Mouse (Mus musculus): ENCODE measurements around the gene Stoml2. TPM values are rescaled to one million over a fixed set of nuclear protein-coding genes. Genes with fewer than 3 reads are reported as not detected.
"Not testable (repeated sequence)": the region's sequence is repeated elsewhere in the genome, so short reads cannot be mapped to it uniquely, and the experiment has no call there.

Stoml2 gene
- polyA plus RNA-seq, 1 experiment from 2014 or later: 321 TPM

DNA sequence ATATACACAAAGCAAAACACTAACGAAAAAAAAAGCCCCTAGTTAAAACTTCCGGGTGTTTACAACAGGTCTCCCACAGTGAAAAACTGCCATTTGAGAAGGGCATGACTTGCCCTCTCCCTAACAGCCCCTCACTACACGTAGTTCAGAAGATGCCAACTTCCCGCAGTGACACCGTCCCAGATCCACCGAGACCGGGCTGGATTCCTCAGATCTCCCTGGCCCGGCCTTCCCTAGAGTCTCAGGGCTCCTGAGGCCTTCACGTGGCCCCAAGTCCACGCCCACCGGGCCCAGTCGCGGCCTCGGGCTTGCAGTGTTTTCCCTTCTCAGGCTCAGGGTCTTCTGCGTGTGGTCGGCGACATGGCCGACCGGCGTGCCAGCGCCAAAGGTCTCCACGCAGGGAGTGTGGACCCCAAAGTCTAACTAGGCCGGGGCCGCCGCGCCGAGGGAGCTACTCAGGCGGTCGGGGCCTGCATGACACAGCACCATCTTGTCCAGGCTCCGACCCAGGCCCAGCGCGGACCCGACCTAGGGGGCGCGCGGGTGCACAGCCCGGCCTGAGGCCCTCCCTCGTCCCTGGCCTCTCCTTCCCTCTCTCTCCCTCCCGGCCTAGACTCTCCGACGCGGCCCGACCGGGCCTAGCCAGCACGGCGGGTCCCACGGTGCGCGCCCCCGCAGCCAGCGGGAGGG, 31.9 kb downstream of the Stoml2 start:
- H3K4me3 ChIP-seq: peak overlapping the region; percentile 96
- ATAC-seq (ENCODE audit: borderline replicate concordance, extremely low read depth, low FRiP score, low TSS enrichment): peak; percentile 84
- no peaks in the 10 kb centered on the region for H3K27me3 ChIP-seq
- peaks cover 17% of the 10 kb centered on the region for H3K4me1 ChIP-seq
- peak overlapping the region; percentile 99 for H3K9ac ChIP-seq
- H3K36me3 ChIP-seq: peaks cover 15% of the 10 kb centered on the region
- WGBS: under 1% methylated on average over 51 of the region's 51 CpGs
- H3K9me3 ChIP-seq: no peaks in the 10 kb centered on the region
- peak overlapping the region; percentile 100 for H3K27ac ChIP-seq
- H3K4me2 ChIP-seq: peak overlapping the region; percentile 77

DNA sequence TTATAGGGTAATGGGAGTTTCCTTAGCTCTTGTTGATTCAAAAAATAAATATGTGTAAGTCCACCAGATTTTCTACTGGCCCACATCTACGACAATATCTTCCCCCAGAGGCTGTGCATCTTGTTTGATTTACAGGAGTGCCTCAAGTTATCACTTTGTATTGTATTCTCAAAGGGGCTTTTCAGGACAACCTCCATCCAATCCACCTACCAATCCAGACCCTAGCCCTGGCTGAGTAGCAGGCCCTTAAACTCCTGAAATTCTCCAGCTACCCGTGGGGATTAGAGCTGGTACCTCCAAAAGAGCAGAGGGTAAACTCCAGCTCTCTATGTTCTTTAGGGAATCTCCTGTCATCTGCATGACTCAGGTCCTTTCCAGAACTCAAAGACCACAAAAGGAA, 33.5 kb downstream of the Stoml2 start:
- 39% methylated on average over 2 of the region's 2 CpGs for WGBS
- Histone ChIP-seq H3K36me3 (peaks cover 31% of the 10 kb centered on the region), H3K9ac (peak overlapping the region; percentile 1; the same call in 1 of the 2 replicates), H3K4me3 (peak overlapping the region; percentile 96), H3K4me1 (peaks cover 17% of the 10 kb centered on the region), H3K9me3 (no peaks in the 10 kb centered on the region), H3K27ac (no peak overlapping the region), H3K4me2 (peak overlapping the region; percentile 77), H3K27me3 (no peaks in the 10 kb centered on the region)
- ATAC-seq (ENCODE audit: borderline replicate concordance, extremely low read depth, low FRiP score, low TSS enrichment): no peak

- Histone ChIP-seq H3K4me1 (no peaks in the 10 kb centered on the region), H3K27me3 (no peaks in the 10 kb centered on the region), H3K36me3 (peaks cover 97% of the 10 kb centered on the region), H3K9ac (no peak overlapping the region), H3K4me3 (no peak overlapping the region), H3K4me2 (no peak overlapping the region), H3K27ac (no peak overlapping the region), H3K9me3 (no peaks in the 10 kb centered on the region)
- ATAC-seq (ENCODE audit: borderline replicate concordance, extremely low read depth, low FRiP score, low TSS enrichment): no peak
- WGBS: 70% methylated on average over 1 of the region's 1 CpGs
Observed at GRCm38 (mm10) chr4:42988296-42988695, 43.2 kb downstream of the Stoml2 start.

GRCm38 (mm10) chr4:42980467-42980866, 51.0 kb downstream of the Stoml2 start:
- not testable (repeated sequence) for H3K4me3 ChIP-seq; ATAC-seq (ENCODE audit: borderline replicate concordance, extremely low read depth, low FRiP score, low TSS enrichment)

DNA sequence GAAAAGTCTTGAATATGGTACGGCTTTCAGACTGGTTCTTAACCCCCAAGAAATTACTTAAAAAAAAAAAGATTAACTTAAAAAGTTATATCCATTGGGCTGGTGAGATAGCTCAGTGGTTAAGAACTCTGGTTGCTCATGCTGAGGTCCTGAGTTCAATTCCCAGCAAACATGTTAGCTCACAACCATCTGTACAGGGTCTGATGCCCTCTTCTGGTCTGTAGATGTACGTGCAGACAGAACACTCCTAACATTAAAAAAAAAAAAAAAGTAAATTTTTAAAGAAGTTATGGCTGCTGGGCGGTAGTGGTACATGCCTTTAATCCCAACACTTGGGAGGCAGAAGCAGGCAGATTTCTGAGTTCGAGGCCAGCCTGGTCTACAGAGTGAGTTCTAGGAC, 53.4 kb downstream of the Stoml2 start:
- Histone ChIP-seq H3K27ac (no peak overlapping the region), H3K9me3 (no peaks in the 10 kb centered on the region), H3K4me3 (no peak overlapping the region), H3K9ac (no peak overlapping the region), H3K36me3 (peaks cover 47% of the 10 kb centered on the region), H3K4me2 (no peak overlapping the region), H3K27me3 (no peaks in the 10 kb centered on the region), H3K4me1 (no peaks in the 10 kb centered on the region)
- 88% methylated on average over 4 of the region's 4 CpGs for WGBS
- ATAC-seq (ENCODE audit: borderline replicate concordance, extremely low read depth, low FRiP score, low TSS enrichment): no peak

More at GRCm38 (mm10) chr4:42980467-42980866, 51.0 kb downstream of the Stoml2 start:
- H3K27ac ChIP-seq, H3K4me2 ChIP-seq, H3K9ac ChIP-seq, H3K27me3 ChIP-seq, H3K9me3 ChIP-seq, H3K4me1 ChIP-seq: not testable (repeated sequence)
- peaks cover 72% of the 10 kb centered on the region for H3K36me3 ChIP-seq
- 84% methylated on average over 8 of the region's 8 CpGs for WGBS

Other genes starting within 250 kb of the Stoml2 start
- gene Fam205a1, start 177.8 kb downstream of the Stoml2 start, polyA plus RNA-seq (2015; fragmentation: Nextera tagmentation; extraction: Ambion mirVana): 0.08 TPM in 1 of 2 replicates, not detected in the other
- 0.06 TPM in 1 of 2 replicates, not detected in the other for gene Gm12394, start 174.9 kb downstream of the Stoml2 start, polyA plus RNA-seq (2015; fragmentation: Nextera tagmentation; extraction: Ambion mirVana)
- 0.30 TPM in 1 of 2 replicates, not detected in the other for gene Fam205c, start 157.5 kb downstream of the Stoml2 start, polyA plus RNA-seq (2015; fragmentation: Nextera tagmentation; extraction: Ambion mirVana)
- 0.26 and 0.62 TPM in 2 replicates for gene Phf24, start 115.0 kb downstream of the Stoml2 start, polyA plus RNA-seq (2015; fragmentation: Nextera tagmentation; extraction: Ambion mirVana)
- 7.6 and 8.9 TPM in 2 replicates for gene Dnajb5, start 81.9 kb downstream of the Stoml2 start, polyA plus RNA-seq (2015; fragmentation: Nextera tagmentation; extraction: Ambion mirVana)
- gene 1700022I11Rik, start 62.1 kb downstream of the Stoml2 start, polyA plus RNA-seq (2015; fragmentation: Nextera tagmentation; extraction: Ambion mirVana): 0.39 and 0.56 TPM in 2 replicates
- 543 and 557 TPM in 2 replicates for gene Vcp, start 31.2 kb downstream of the Stoml2 start, polyA plus RNA-seq (2015; fragmentation: Nextera tagmentation; extraction: Ambion mirVana)
- 20.8 and 20.9 TPM in 2 replicates for gene Fancg, start 21.2 kb downstream of the Stoml2 start, polyA plus RNA-seq (2015; fragmentation: Nextera tagmentation; extraction: Ambion mirVana)
- 19.0 and 22.1 TPM in 2 replicates for gene Pigo, start 5.9 kb downstream of the Stoml2 start, polyA plus RNA-seq (2015; fragmentation: Nextera tagmentation; extraction: Ambion mirVana)
- 10.6 and 11.2 TPM in 2 replicates for gene Fam214b, start 14.5 kb upstream of the Stoml2 start, polyA plus RNA-seq (2015; fragmentation: Nextera tagmentation; extraction: Ambion mirVana)
- 5.5 and 7.3 TPM in 2 replicates for gene Unc13b, start 27.2 kb upstream of the Stoml2 start, polyA plus RNA-seq (2015; fragmentation: Nextera tagmentation; extraction: Ambion mirVana)
- 0.24 and 0.29 TPM in 2 replicates for gene Atp8b5, start 235.4 kb upstream of the Stoml2 start, polyA plus RNA-seq (2015; fragmentation: Nextera tagmentation; extraction: Ambion mirVana)